Mouse (Mus musculus) testis, adult 2 months (tissue): ENCODE measurements around the gene Hrct1. TPM values are rescaled to one million over a fixed set of nuclear protein-coding genes. Genes with fewer than 3 reads are reported as not detected.

Experiments used
- H3K27ac ChIP-seq: fragments of 200-500 bp; 2 replicates; pipeline ENCODE4 v1.5.1; 2012; ENCODE audit warnings: low read depth, low read length; ENCODE audit not compliant: control insufficient read depth, insufficient read depth
- H3K27me3 ChIP-seq: fragments of 200-500 bp; 2 replicates; pipeline ENCODE4 v1.6.1; 2012; ENCODE audit warnings: mild to moderate bottlenecking, low read length, moderate library complexity; ENCODE audit not compliant: control insufficient read depth, insufficient read depth
- H3K36me3 ChIP-seq: fragments of 200-500 bp; 2 replicates; pipeline ENCODE4 v1.6.1; 2012; ENCODE audit warnings: mild to moderate bottlenecking, low read length; ENCODE audit not compliant: control insufficient read depth, insufficient read depth
- H3K4me1 ChIP-seq: fragments of 200-500 bp; 2 replicates; pipeline ENCODE4 v1.6.1; 2012; ENCODE audit warnings: low read length; ENCODE audit not compliant: control insufficient read depth, insufficient read depth
- H3K4me3 ChIP-seq: fragments of 200-500 bp; 2 replicates; pipeline ENCODE4 v1.5.1; 2012; ENCODE audit warnings: low read depth, mild to moderate bottlenecking, low read length, moderate library complexity, mixed read lengths; ENCODE audit not compliant: control insufficient read depth
- CTCF ChIP-seq: fragments of 200-500 bp; IDR thresholded peaks from 2 replicates; pipeline ENCODE4 v1.5.1; 2012; ENCODE audit warnings: low read depth, mild to moderate bottlenecking, inconsistent platforms, low read length, moderate library complexity; ENCODE audit not compliant: control insufficient read depth, insufficient read depth, insufficient replicate concordance
- POLR2A ChIP-seq: fragments of 200-500 bp; IDR thresholded peaks from 2 replicates; pipeline ENCODE4 v1.6.1; 2012; ENCODE audit warnings: low read depth, mild to moderate bottlenecking, inconsistent platforms, low read length, moderate library complexity; ENCODE audit not compliant: control insufficient read depth
- polyA plus RNA-seq: library from polyadenylated mRNA; depleted of rRNA; stranded (reverse); fragments of >200 nt; gene quantifications from 2 replicates; pipeline ENCODE4 v1.2.3, GENCODE M21; 2012

Gene Hrct1
- polyA plus RNA-seq, 1 experiment, result 0.62 TPM

- Histone ChIP-seq H3K4me1 (peaks cover 3% of the 10 kb centered on the region), H3K27ac (peak overlapping the region; percentile 27; the same call in 1 of the 2 replicates), H3K36me3 (no peaks in the 10 kb centered on the region), H3K4me3 (peak overlapping the region; percentile 69), H3K27me3 (no peaks in the 10 kb centered on the region)
- TF ChIP-seq POLR2A (no peak), CTCF (no peak)
Measured at GRCm38 (mm10) chr4:43738989-43739674, 12.1 kb downstream of the Hrct1 start.

DNA sequence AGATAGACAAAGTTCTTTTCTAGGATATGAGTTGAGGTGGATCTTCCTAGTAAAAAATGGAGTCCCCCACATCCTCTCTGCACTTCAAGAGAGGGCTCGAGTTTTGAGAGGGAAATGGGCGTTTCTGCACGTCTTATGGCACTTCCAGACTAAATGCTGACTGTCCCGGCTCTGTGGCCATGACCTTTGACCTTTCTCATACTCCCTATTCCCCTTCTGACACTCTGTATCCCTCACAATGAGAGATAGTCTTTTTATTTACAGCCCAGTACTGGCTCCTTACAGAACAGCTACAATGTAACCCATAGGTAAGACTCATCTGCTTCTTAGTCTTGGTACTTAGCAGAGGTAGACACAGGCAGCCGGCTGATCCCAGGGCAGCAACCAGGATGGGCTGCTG is 14.5 kb downstream of the Hrct1 start:
- Histone ChIP-seq H3K27me3 (no peaks in the 10 kb centered on the region), H3K4me1 (peaks cover 3% of the 10 kb centered on the region), H3K4me3 (no peak overlapping the region), H3K27ac (no peak overlapping the region), H3K36me3 (no peaks in the 10 kb centered on the region)
- TF ChIP-seq POLR2A (no peak), CTCF (no peak)

- Histone ChIP-seq H3K36me3 (no peaks in the 10 kb centered on the region), H3K4me3 (no peak overlapping the region), H3K27me3 (no peaks in the 10 kb centered on the region), H3K4me1 (peaks cover 3% of the 10 kb centered on the region; the same call in 1 of the 2 replicates), H3K27ac (no peak overlapping the region)
- TF ChIP-seq CTCF (no peak), POLR2A (no peak)
Measured at GRCm38 (mm10) chr4:43742637-43743036, 15.6 kb downstream of the Hrct1 start.

GRCm38 (mm10) chr4:43743099-43743498 is 16.1 kb downstream of the Hrct1 start:
- TF ChIP-seq POLR2A, result no peak
- no peak for TF ChIP-seq CTCF
- H3K36me3 ChIP-seq, result no peaks in the 10 kb centered on the region
- no peak overlapping the region for H3K27ac ChIP-seq
- H3K4me1 ChIP-seq, result peaks cover 3% of the 10 kb centered on the region; the same call in 1 of the 2 replicates
- H3K27me3 ChIP-seq, result no peaks in the 10 kb centered on the region
- no peak overlapping the region for H3K4me3 ChIP-seq

GRCm38 (mm10) chr4:43745187-43745586 is 18.2 kb downstream of the Hrct1 start:
- no peaks in the 10 kb centered on the region for H3K36me3 ChIP-seq
- H3K27ac ChIP-seq, result no peak overlapping the region
- H3K27me3 ChIP-seq, result no peaks in the 10 kb centered on the region
- H3K4me3 ChIP-seq, result no peak overlapping the region
- H3K4me1 ChIP-seq, result 0 out of 2 replicates have a peak, but pooled peaks cover 3% of the 10 kb centered on the region
- peak; percentile 11; the same call in 1 of the 2 replicates for TF ChIP-seq CTCF
- no peak for TF ChIP-seq POLR2A

- H3K4me3 ChIP-seq, result no peak overlapping the region
- no peaks in the 10 kb centered on the region for H3K36me3 ChIP-seq
- no peaks in the 10 kb centered on the region for H3K27me3 ChIP-seq
- H3K4me1 ChIP-seq, result peaks cover 3% of the 10 kb centered on the region; the same call in 1 of the 2 replicates
- TF ChIP-seq CTCF (no peak), POLR2A (no peak)
- no peak overlapping the region for H3K27ac ChIP-seq
Measured at GRCm38 (mm10) chr4:43757213-43757612, 30.2 kb downstream of the Hrct1 start.

DNA sequence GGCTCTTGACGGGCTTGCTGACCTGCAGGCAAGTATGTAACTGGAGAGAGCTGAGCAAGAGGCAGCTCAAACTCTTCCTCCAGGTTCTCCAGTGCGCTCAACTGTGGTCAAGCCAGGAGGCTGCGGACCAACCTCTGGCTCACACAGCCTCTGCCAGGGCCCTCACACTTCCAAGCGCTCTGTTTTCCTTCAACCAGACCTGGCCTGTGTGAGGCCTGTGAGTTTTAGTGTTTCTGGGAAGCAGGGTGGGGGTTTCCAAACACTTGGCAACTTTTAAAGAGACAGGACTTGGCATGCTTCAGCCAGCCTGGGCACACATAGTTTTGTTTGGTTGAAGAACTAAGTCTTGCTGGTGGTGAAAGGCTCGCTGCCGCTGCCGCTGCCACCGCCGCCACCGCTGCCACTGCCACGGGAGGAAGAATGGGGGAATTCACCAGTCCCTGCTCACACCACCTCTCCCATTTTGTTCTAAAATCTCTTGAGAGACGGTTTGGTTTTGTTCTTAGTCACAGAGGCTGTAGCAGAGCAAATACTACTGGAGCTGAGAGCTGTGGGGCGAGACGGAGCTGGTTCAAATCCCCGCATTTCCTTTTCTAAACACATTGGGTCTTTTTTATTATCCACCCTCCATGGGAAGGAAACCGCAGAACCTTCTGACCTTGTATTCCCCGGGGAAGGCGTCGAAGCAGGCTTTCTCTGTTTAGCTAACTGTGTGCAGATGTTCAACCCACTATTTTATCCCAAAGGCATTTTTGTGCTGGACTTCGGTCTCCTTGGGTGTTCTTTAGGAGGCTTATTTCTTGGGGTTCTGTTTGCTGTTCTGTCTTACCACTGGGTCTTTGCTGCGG is 32.8 kb downstream of the Hrct1 start:
- Histone ChIP-seq H3K27me3 (no peaks in the 10 kb centered on the region), H3K4me3 (no peak overlapping the region), H3K27ac (no peak overlapping the region), H3K4me1 (peaks cover 3% of the 10 kb centered on the region; the same call in 1 of the 2 replicates), H3K36me3 (no peaks in the 10 kb centered on the region)
- TF ChIP-seq POLR2A (no peak), CTCF (no peak)

DNA sequence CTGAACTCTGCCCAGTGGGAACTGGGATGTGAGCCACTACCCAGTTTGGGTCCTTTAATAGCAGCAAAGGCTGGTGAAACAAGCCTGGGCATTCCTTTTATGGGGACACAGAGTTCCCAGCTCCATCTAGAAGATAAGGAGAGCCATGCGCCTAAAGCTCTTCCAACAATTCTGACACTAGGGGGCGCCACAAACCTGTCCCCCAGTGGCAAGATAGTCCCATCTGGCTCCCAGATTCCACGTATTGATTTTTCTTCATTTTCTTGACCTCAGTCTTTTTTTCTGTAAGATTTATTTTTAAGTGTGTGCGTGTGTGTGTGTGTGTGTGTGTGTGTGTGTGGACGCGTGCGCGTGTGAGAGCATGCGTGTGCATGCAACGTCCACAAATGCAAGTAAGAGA is 33.5 kb downstream of the Hrct1 start:
- H3K4me3 ChIP-seq, result no peak overlapping the region; the same call in 1 of the 2 replicates
- no peaks in the 10 kb centered on the region for H3K36me3 ChIP-seq
- TF ChIP-seq CTCF (peak; percentile 66; the same call in 1 of the 2 replicates), POLR2A (no peak)
- no peaks in the 10 kb centered on the region for H3K27me3 ChIP-seq
- H3K4me1 ChIP-seq, result peaks cover 3% of the 10 kb centered on the region; the same call in 1 of the 2 replicates
- H3K27ac ChIP-seq, result no peak overlapping the region
